In the genomic region with DNA sequence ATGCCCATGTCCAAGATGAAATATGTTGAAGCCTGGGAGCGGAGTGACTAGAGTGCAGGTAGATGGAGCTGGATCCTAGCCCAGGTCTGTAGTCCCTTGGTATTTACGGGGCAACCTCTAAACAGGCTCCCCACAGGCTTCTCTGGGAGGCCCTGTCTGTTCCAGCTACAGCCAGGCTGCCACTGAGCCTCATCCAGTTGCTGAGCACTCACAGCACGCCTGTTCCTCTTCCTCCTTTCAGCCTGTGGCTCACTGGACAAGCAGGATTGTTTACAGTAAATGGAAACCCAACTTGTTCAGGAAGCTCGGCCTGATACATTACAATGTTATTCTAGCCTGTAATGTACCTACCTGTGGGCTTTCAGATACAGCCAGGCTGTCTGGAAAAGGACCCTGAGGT, we compare ENCODE assay signal across 10 mouse cellular contexts. TPM values are rescaled to one million over a fixed set of nuclear protein-coding genes. Genes with fewer than 3 reads are reported as not detected.
DNase-seq lines count a peak whose midpoint lies in the region; ATAC-seq lines count a peak whose summit lies in the region.
"Had no signal": no experiment of that assay in that cellular context is flagged by ENCODE, and none has a peak within 500 bp of the region (broad histone marks: within the 10 kb centered on the region; RNA-seq: fewer than 3 reads in every experiment).

No protein-coding gene starts in this region.

- ATAC-seq in hindbrain, embryonic 11.5 days (ENCODE audit: low FRiP score), result 0 out of 2 replicates have a peak, but pooled peaks have one; percentile 10
- ATAC-seq in kidney, embryonic 15.5 days (replicated peaks; ENCODE audit: low FRiP score), result peak; percentile 24
- ATAC-seq in hindbrain, embryonic 13.5 days (ENCODE audit: low FRiP score), result no peak

- DNase-seq in hindbrain, embryonic 11.5 days (ENCODE audit: low spot score), result no peak
- DNase-seq in hindbrain, embryonic 10.5 days (ENCODE audit: low spot score), result no peak
- DNase-seq in cerebellum, postnatal 14 days, result peak; percentile 4 to 25
- DNase-seq in right cerebral cortex, adult 18-20 months, result no peak
- no peak for DNase-seq in heart, adult 8-10 months (ENCODE audit: low spot score)

- H3K4me1 ChIP-seq in hindbrain, embryonic 11.5 days (replicated peaks; ENCODE audit: control insufficient read depth, insufficient read depth, low read length), result no peaks in the 10 kb centered on the region
- H3K4me1 ChIP-seq in hindbrain, embryonic 10.5 days (replicated peaks), result no peaks in the 10 kb centered on the region; the same call in 1 of the 2 replicates
- H3K4me1 ChIP-seq in kidney, embryonic 15.5 days, result no peaks in the 10 kb centered on the region
- H3K4me1 ChIP-seq in megakaryocyte, embryonic 14.5 days, result peaks cover 30% of the 10 kb centered on the region
- no peaks in the 10 kb centered on the region for H3K4me1 ChIP-seq in hindbrain, embryonic 13.5 days (replicated peaks)

- no peak overlapping the region for H3K27ac ChIP-seq in hindbrain, embryonic 11.5 days (ENCODE audit: low read depth, low read length)
- no peak overlapping the region for H3K27ac ChIP-seq in hindbrain, embryonic 10.5 days
- H3K27ac ChIP-seq in kidney, embryonic 15.5 days, result peak overlapping the region; percentile 38; the same call in 1 of the 2 replicates
- no peak overlapping the region for H3K27ac ChIP-seq in hindbrain, embryonic 13.5 days
- H3K27ac ChIP-seq: hindbrain, postnatal 0 days; midbrain, embryonic 10.5 days had no signal

- 75% methylated on average over 4 of the region's 4 CpGs for WGBS in hindbrain, embryonic 11.5 days
- WGBS in hindbrain, embryonic 10.5 days, result 79% methylated on average over 4 of the region's 4 CpGs
- WGBS in kidney, embryonic 15.5 days, result 63% methylated on average over 4 of the region's 4 CpGs
- 75% methylated on average over 4 of the region's 4 CpGs for WGBS in hindbrain, embryonic 13.5 days

- H3K9ac ChIP-seq in hindbrain, embryonic 11.5 days (ENCODE audit: low read depth, low read length), result no peak overlapping the region
- no peak overlapping the region for H3K9ac ChIP-seq in kidney, embryonic 15.5 days
- no peak overlapping the region for H3K9ac ChIP-seq in hindbrain, embryonic 13.5 days

- no peak overlapping the region for H3K4me3 ChIP-seq in hindbrain, embryonic 11.5 days (ENCODE audit: low read depth, low read length)
- H3K4me3 ChIP-seq in hindbrain, embryonic 10.5 days, result no peak overlapping the region
- no peak overlapping the region for H3K4me3 ChIP-seq in kidney, embryonic 15.5 days (replicated peaks)
- peak overlapping the region; percentile 28 for H3K4me3 ChIP-seq in megakaryocyte, embryonic 14.5 days (replicated peaks)
- no peak overlapping the region for H3K4me3 ChIP-seq in hindbrain, embryonic 13.5 days
- H3K4me3 ChIP-seq: midbrain, embryonic 10.5 days had no signal

- H3K9me3 ChIP-seq in hindbrain, embryonic 11.5 days (ENCODE audit: control insufficient read depth, low read length), result no peaks in the 10 kb centered on the region
- H3K9me3 ChIP-seq in hindbrain, embryonic 10.5 days, result no peaks in the 10 kb centered on the region
- H3K9me3 ChIP-seq in kidney, embryonic 15.5 days (replicated peaks), result no peaks in the 10 kb centered on the region
- H3K9me3 ChIP-seq in megakaryocyte, embryonic 14.5 days, result no peaks in the 10 kb centered on the region
- H3K9me3 ChIP-seq in hindbrain, embryonic 13.5 days, result no peaks in the 10 kb centered on the region
- H3K9me3 ChIP-seq: midbrain, embryonic 10.5 days had no signal

- no peak overlapping the region for H3K4me2 ChIP-seq in hindbrain, embryonic 11.5 days (replicated peaks; ENCODE audit: low read depth, low read length)
- no peak overlapping the region for H3K4me2 ChIP-seq in kidney, embryonic 15.5 days
- no peak overlapping the region for H3K4me2 ChIP-seq in hindbrain, embryonic 13.5 days

- H3K36me3 ChIP-seq in hindbrain, embryonic 11.5 days (ENCODE audit: control insufficient read depth, insufficient read depth, low read length), result no peaks in the 10 kb centered on the region
- no peaks in the 10 kb centered on the region for H3K36me3 ChIP-seq in hindbrain, embryonic 10.5 days
- H3K36me3 ChIP-seq in kidney, embryonic 15.5 days, result no peaks in the 10 kb centered on the region
- no peaks in the 10 kb centered on the region for H3K36me3 ChIP-seq in megakaryocyte, embryonic 14.5 days (replicated peaks; ENCODE audit: low read length)
- H3K36me3 ChIP-seq in hindbrain, embryonic 13.5 days, result no peaks in the 10 kb centered on the region
- H3K36me3 ChIP-seq: midbrain, embryonic 10.5 days had no signal

- H3K27me3 ChIP-seq in hindbrain, embryonic 11.5 days (ENCODE audit: control insufficient read depth, insufficient read depth, low read length), result no peaks in the 10 kb centered on the region
- H3K27me3 ChIP-seq in hindbrain, embryonic 10.5 days (ENCODE audit: insufficient read depth, poor library complexity, severe bottlenecking), result 0 out of 2 replicates have a peak, but pooled peaks cover 4% of the 10 kb centered on the region
- H3K27me3 ChIP-seq in kidney, embryonic 15.5 days, result no peaks in the 10 kb centered on the region
- peaks cover 17% of the 10 kb centered on the region for H3K27me3 ChIP-seq in megakaryocyte, embryonic 14.5 days (replicated peaks)
- 0 out of 2 replicates have a peak, but pooled peaks cover 4% of the 10 kb centered on the region for H3K27me3 ChIP-seq in hindbrain, embryonic 13.5 days

RNA-seq across cellular contexts. Expression of gene Usp7, which starts 23.5 kb away (rescaled TPM):
- 36.9 and 51.9 TPM in 2 replicates for polyA plus RNA-seq in hindbrain, embryonic 11.5 days (2014; fragmentation: Nextera tagmentation; extraction: Ambion mirVana)
- polyA plus RNA-seq in hindbrain, embryonic 10.5 days (2016; fragmentation: Nextera tagmentation; extraction: Ambion mirVana), result 23.3 and 29.8 TPM in 2 replicates
- polyA plus RNA-seq in kidney, embryonic 15.5 days (2015; fragmentation: Nextera tagmentation; extraction: Ambion mirVana), result 26.4 and 31.3 TPM in 2 replicates
- polyA plus RNA-seq in megakaryocyte, embryonic 14.5 days (2012; ENCODE audit: insufficient read depth, low replicate concordance), result 4.5 and 8.0 TPM in 2 replicates
- polyA plus RNA-seq in hindbrain, embryonic 13.5 days (2015; fragmentation: Nextera tagmentation; extraction: Ambion mirVana), result 27.8 and 34.1 TPM in 2 replicates
- 10 to 100 TPM; 42.9 to 59.2 (median 48.1) TPM for total RNA-seq in heart, adult 8-10 months (2022)

Comparison
In these comparisons a context has a peak if more than half of its experiments do, and no peak if none do; other contexts are left out.
1. DNase-seq: peak in cerebellum, postnatal 14 days (2 of 2); none in hindbrain, embryonic 11.5 days (single experiment), hindbrain, embryonic 10.5 days (single experiment), right cerebral cortex, adult 18-20 months (single experiment) and heart, adult 8-10 months (single experiment).